Mouse (Mus musculus) intestine, embryonic 15.5 days (tissue): ENCODE data around the gene Clcn1. TPM values are rescaled to one million over a fixed set of nuclear protein-coding genes. Genes with fewer than 3 reads are reported as not detected.

Source experiments
- ATAC-seq: fragments of 200-750 bp; cut with Nextera tagmentation; 2 replicates; pipeline ENCODE4 v1.8.0; 2017; ENCODE audit warnings: moderate TSS enrichment, moderate library complexity
- H3K27ac ChIP-seq: fragments of 300-500 bp; sonication (generic); 2 replicates; pipeline ENCODE4 v1.5.1; 2015; ENCODE audit warnings: mild to moderate bottlenecking, inconsistent platforms
- H3K27me3 ChIP-seq: fragments of 300-500 bp; sonication (generic); replicated peaks from 2 replicates; pipeline ENCODE4 v1.6.1; 2015; ENCODE audit warnings: inconsistent platforms
- H3K36me3 ChIP-seq: fragments of 300-500 bp; sonication (generic); 2 replicates; pipeline ENCODE4 v1.6.1; 2015; ENCODE audit warnings: inconsistent platforms
- H3K4me1 ChIP-seq: fragments of 300-500 bp; sonication (generic); replicated peaks from 2 replicates; pipeline ENCODE4 v1.6.1; 2015; ENCODE audit warnings: inconsistent platforms
- H3K4me2 ChIP-seq: fragments of 300-500 bp; sonication (generic); replicated peaks from 2 replicates; pipeline ENCODE4 v1.6.1; 2015; ENCODE audit warnings: mild to moderate bottlenecking, inconsistent platforms
- H3K4me3 ChIP-seq: fragments of 300-500 bp; sonication (generic); replicated peaks from 2 replicates; pipeline ENCODE4 v1.5.1; 2015; ENCODE audit warnings: inconsistent platforms
- H3K9ac ChIP-seq: fragments of 300-500 bp; sonication (generic); 2 replicates; pipeline ENCODE4 v1.6.1; 2015; ENCODE audit warnings: inconsistent platforms
- H3K9me3 ChIP-seq: fragments of 300-500 bp; sonication (generic); 2 replicates; pipeline ENCODE4 v1.6.1; 2016; ENCODE audit warnings: inconsistent platforms
- WGBS: fragments of 180-500 bp; shearing (Covaris S2); methylation state at CpG from one replicate; pipeline ENCODE4 v1.1.7; 2015; 5-methylcytosine and 5-hydroxymethylcytosine counted together
- polyA plus RNA-seq: library from polyadenylated mRNA; unstranded; fragments of >200 nt; fragmentation: Nextera tagmentation; extraction: Ambion mirVana; gene quantifications from 2 replicates; pipeline ENCODE4 v1.2.1, GENCODE M21; 2015

Gene Clcn1
- polyA plus RNA-seq, 1 experiment from 2014 or later: 0.13 TPM

- WGBS: under 1% methylated on average over 49 of the region's 51 CpGs
- H3K4me2 ChIP-seq: peak within 1 kb of the TSS; percentile 69
- ATAC-seq: peak; percentile 97
- peak within 1 kb of the TSS; percentile 66 for H3K4me3 ChIP-seq
- no peaks in the 10 kb centered on the region for H3K27me3 ChIP-seq
- no peaks in the 10 kb centered on the region for H3K9me3 ChIP-seq
- peaks cover 11% of the 10 kb centered on the region for H3K36me3 ChIP-seq
- H3K27ac ChIP-seq: peak within 1 kb of the TSS; percentile 88
- peaks cover 5% of the 10 kb centered on the region; the same call in 1 of the 2 replicates for H3K4me1 ChIP-seq
- peak within 1 kb of the TSS; percentile 85 for H3K9ac ChIP-seq
Measured at GRCm38 (mm10) chr6:42264626-42265312, 21.7 kb upstream of the Clcn1 start, which contains the start of gene Casp2. TSS of gene Casp2 (plus strand) at chr6:42264985.

GRCm38 (mm10) chr6:42265391-42266330 is 20.8 kb upstream of the Clcn1 start:
- WGBS: under 1% methylated on average over 21 of the region's 21 CpGs
- no peak for ATAC-seq
- H3K9ac ChIP-seq: peak overlapping the region; percentile 85
- peak overlapping the region; percentile 66 for H3K4me3 ChIP-seq
- peak overlapping the region; percentile 69 for H3K4me2 ChIP-seq
- peak overlapping the region; percentile 88 for H3K27ac ChIP-seq
- H3K36me3 ChIP-seq: peaks cover 11% of the 10 kb centered on the region
- no peaks in the 10 kb centered on the region for H3K27me3 ChIP-seq
- no peaks in the 10 kb centered on the region for H3K9me3 ChIP-seq
- peaks cover 5% of the 10 kb centered on the region; the same call in 1 of the 2 replicates for H3K4me1 ChIP-seq

- Histone ChIP-seq H3K4me2 (no peak overlapping the region), H3K27ac (no peak overlapping the region), H3K9ac (no peak overlapping the region), H3K9me3 (no peaks in the 10 kb centered on the region), H3K4me1 (peaks cover 5% of the 10 kb centered on the region; the same call in 1 of the 2 replicates), H3K27me3 (no peaks in the 10 kb centered on the region), H3K4me3 (no peak overlapping the region), H3K36me3 (peaks cover 29% of the 10 kb centered on the region)
- no peak for ATAC-seq
Measured at GRCm38 (mm10) chr6:42270817-42271216, 15.7 kb upstream of the Clcn1 start.

- no peak for ATAC-seq
- 67% methylated on average over 2 of the region's 2 CpGs for WGBS
- H3K36me3 ChIP-seq: peaks cover 49% of the 10 kb centered on the region
- H3K4me1 ChIP-seq: no peaks in the 10 kb centered on the region
- H3K27me3 ChIP-seq: no peaks in the 10 kb centered on the region
- no peak overlapping the region for H3K9ac ChIP-seq
- no peak overlapping the region for H3K27ac ChIP-seq
- no peak overlapping the region for H3K4me2 ChIP-seq
- no peaks in the 10 kb centered on the region for H3K9me3 ChIP-seq
- H3K4me3 ChIP-seq: no peak overlapping the region
Measured at GRCm38 (mm10) chr6:42276151-42276550, 10.3 kb upstream of the Clcn1 start.

GRCm38 (mm10) chr6:42282865-42283528 is 3.5 kb upstream of the Clcn1 start:
- WGBS: 83% methylated on average over 5 of the region's 5 CpGs
- Histone ChIP-seq H3K36me3 (peaks cover 21% of the 10 kb centered on the region), H3K9ac (no peak overlapping the region), H3K9me3 (no peaks in the 10 kb centered on the region), H3K4me3 (no peak overlapping the region), H3K27ac (no peak overlapping the region), H3K27me3 (no peaks in the 10 kb centered on the region), H3K4me2 (no peak overlapping the region), H3K4me1 (no peaks in the 10 kb centered on the region)
- no peak for ATAC-seq

- no peaks in the 10 kb centered on the region for H3K9me3 ChIP-seq
- H3K4me1 ChIP-seq: no peaks in the 10 kb centered on the region
- no peak overlapping the region for H3K4me2 ChIP-seq
- H3K36me3 ChIP-seq: no peaks in the 10 kb centered on the region; the same call in 1 of the 2 replicates
- peak; percentile 91 for ATAC-seq
- H3K9ac ChIP-seq: no peak overlapping the region
- no peak overlapping the region for H3K4me3 ChIP-seq
- H3K27ac ChIP-seq: no peak overlapping the region
- no peaks in the 10 kb centered on the region for H3K27me3 ChIP-seq
Measured at GRCm38 (mm10) chr6:42287562-42287961, 1.1 kb downstream of the Clcn1 start.

- Histone ChIP-seq H3K9ac (no peak overlapping the region), H3K36me3 (no peaks in the 10 kb centered on the region), H3K4me3 (no peak overlapping the region), H3K27me3 (no peaks in the 10 kb centered on the region), H3K27ac (no peak overlapping the region), H3K4me2 (no peak overlapping the region), H3K9me3 (no peaks in the 10 kb centered on the region), H3K4me1 (no peaks in the 10 kb centered on the region)
- WGBS: 92% methylated on average over 6 of the region's 6 CpGs
- ATAC-seq: no peak
Measured at GRCm38 (mm10) chr6:42293327-42293726, 6.8 kb downstream of the Clcn1 start.

GRCm38 (mm10) chr6:42295549-42296094 is 9.1 kb downstream of the Clcn1 start:
- Histone ChIP-seq H3K9me3 (no peaks in the 10 kb centered on the region), H3K9ac (no peak overlapping the region), H3K4me3 (no peak overlapping the region), H3K27me3 (no peaks in the 10 kb centered on the region), H3K4me2 (no peak overlapping the region), H3K4me1 (no peaks in the 10 kb centered on the region), H3K36me3 (no peaks in the 10 kb centered on the region), H3K27ac (no peak overlapping the region)
- ATAC-seq: peak; percentile 90
- 64% methylated on average over 3 of the region's 3 CpGs for WGBS

GRCm38 (mm10) chr6:42299362-42299761 is 12.9 kb downstream of the Clcn1 start:
- Histone ChIP-seq H3K4me1 (no peaks in the 10 kb centered on the region), H3K27me3 (no peaks in the 10 kb centered on the region), H3K36me3 (no peaks in the 10 kb centered on the region), H3K9me3 (no peaks in the 10 kb centered on the region), H3K4me3 (no peak overlapping the region), H3K27ac (no peak overlapping the region), H3K4me2 (no peak overlapping the region), H3K9ac (no peak overlapping the region)
- no peak for ATAC-seq
- 92% methylated on average over 5 of the region's 5 CpGs for WGBS

GRCm38 (mm10) chr6:42309816-42310378 is 23.4 kb downstream of the Clcn1 start:
- WGBS: 46% methylated on average over 8 of the region's 8 CpGs
- Histone ChIP-seq H3K9ac (no peak overlapping the region), H3K27ac (no peak overlapping the region), H3K36me3 (no peaks in the 10 kb centered on the region), H3K4me3 (no peak overlapping the region), H3K9me3 (no peaks in the 10 kb centered on the region), H3K27me3 (no peaks in the 10 kb centered on the region), H3K4me2 (no peak overlapping the region), H3K4me1 (no peaks in the 10 kb centered on the region)
- peak; percentile 63 for ATAC-seq

- Histone ChIP-seq H3K4me3 (no peak overlapping the region), H3K4me2 (no peak overlapping the region), H3K9ac (no peak overlapping the region), H3K27ac (no peak overlapping the region), H3K36me3 (no peaks in the 10 kb centered on the region), H3K4me1 (no peaks in the 10 kb centered on the region), H3K9me3 (no peaks in the 10 kb centered on the region), H3K27me3 (no peaks in the 10 kb centered on the region)
- 73% methylated on average over 2 of the region's 2 CpGs for WGBS
- peak; percentile 62; the same call in 1 of the 2 replicates for ATAC-seq
Measured at GRCm38 (mm10) chr6:42310427-42311053, 24.1 kb downstream of the Clcn1 start.
